Mouse (Mus musculus): ENCODE measurements around the gene Rpl37. TPM values are rescaled to one million over a fixed set of nuclear protein-coding genes. Genes with fewer than 3 reads are reported as not detected.

The Rpl37 gene
- polyA plus RNA-seq, 1 experiment from 2014 or later: 521 TPM

Other genes with a start within 250 kb of the Rpl37 start
- gene Mroh2b, start 217.9 kb upstream of the Rpl37 start, polyA plus RNA-seq (2016; fragmentation: Nextera tagmentation; extraction: Ambion mirVana): not detected in 2 replicates
- gene C7, start 52.9 kb upstream of the Rpl37 start, polyA plus RNA-seq (2016; fragmentation: Nextera tagmentation; extraction: Ambion mirVana): 0.08 and 0.09 TPM in 2 replicates
- gene Card6, start 8.1 kb upstream of the Rpl37 start, polyA plus RNA-seq (2016; fragmentation: Nextera tagmentation; extraction: Ambion mirVana): 0.52 and 0.95 TPM in 2 replicates
- gene Prkaa1, start 27.2 kb downstream of the Rpl37 start, polyA plus RNA-seq (2016; fragmentation: Nextera tagmentation; extraction: Ambion mirVana): 15.2 and 16.0 TPM in 2 replicates
- 34.9 and 35.7 TPM in 2 replicates for gene Ttc33, start 68.9 kb downstream of the Rpl37 start, polyA plus RNA-seq (2016; fragmentation: Nextera tagmentation; extraction: Ambion mirVana)
- 1.00 and 1.0 TPM in 2 replicates for gene Ptger4, start 127.5 kb downstream of the Rpl37 start, polyA plus RNA-seq (2016; fragmentation: Nextera tagmentation; extraction: Ambion mirVana)